Mouse (Mus musculus) CH12.LX (cell line): ENCODE measurements around the gene Parp2. TPM values are rescaled to one million over a fixed set of nuclear protein-coding genes. Genes with fewer than 3 reads are reported as not detected.
A peak's percentile ranks its signal among the peaks of the same experiment; 100 is the strongest.

Experiments used
- DNase-seq: peaks from one replicate; pipeline ENCODE4 v3.0.0-alpha.2; 2013; ENCODE audit errors: extremely low read depth
- H3K27ac ChIP-seq: 2 replicates; pipeline ENCODE4 v1.5.1; 2012; ENCODE audit warnings: low read depth, mild to moderate bottlenecking, control low read depth, moderate library complexity; ENCODE audit not compliant: insufficient read depth
- H3K27me3 ChIP-seq: replicated peaks from 2 replicates; pipeline ENCODE3; 2012; ENCODE audit warnings: inconsistent platforms
- H3K36me3 ChIP-seq, 2 experiments: replicated peaks in 1 of 2; 2 replicates each; pipeline versions ENCODE3 to v1.6.1; 2012; ENCODE audit warnings: inconsistent platforms in 1 of 2, low read length in 1 of 2, mild to moderate bottlenecking in 1 of 2, mixed read lengths in 1 of 2, moderate library complexity in 1 of 2; ENCODE audit not compliant: control insufficient read depth in 1 of 2, insufficient read depth in 1 of 2
- H3K4me1 ChIP-seq, 2 experiments: 2 replicates each; pipeline ENCODE4 v1.6.1; 2012; ENCODE audit warnings: inconsistent platforms in 1 of 2, moderate library complexity in 1 of 2; ENCODE audit not compliant: insufficient read depth in 2 of 2, control insufficient read depth in 1 of 2
- H3K4me2 ChIP-seq: 2 replicates; pipeline ENCODE4 v1.6.1; 2012; ENCODE audit warnings: low read depth, mild to moderate bottlenecking, control low read depth; ENCODE audit not compliant: poor library complexity, insufficient read depth, severe bottlenecking
- H3K4me3 ChIP-seq, 3 experiments: fragments of 150-350 bp in 1 of 3; sonication (generic) in 1 of 3; replicated peaks in 1 of 3; 2 replicates each; pipeline versions ENCODE3 to v1.5.1; 2011 to 2012; ENCODE audit warnings: low read depth in 2 of 3, low read length in 2 of 3, mild to moderate bottlenecking in 2 of 3, moderate library complexity in 2 of 3, control low read depth in 1 of 3, improper control_type of control experiment in 1 of 3, inconsistent platforms in 1 of 3, mixed read lengths in 1 of 3; ENCODE audit not compliant: poor library complexity in 1 of 3
- H3K79me2 ChIP-seq: replicated peaks from 2 replicates; pipeline ENCODE4 v1.6.1; 2012; ENCODE audit warnings: mild to moderate bottlenecking, moderate library complexity; ENCODE audit not compliant: control insufficient read depth, poor library complexity, insufficient read depth, severe bottlenecking; ENCODE audit errors: extremely low read depth
- H3K9ac ChIP-seq: 2 replicates; pipeline ENCODE4 v1.6.1; 2012; ENCODE audit warnings: low read depth, mild to moderate bottlenecking, control low read depth, moderate library complexity; ENCODE audit not compliant: insufficient read depth
- H3K9me3 ChIP-seq: replicated peaks from 2 replicates; pipeline ENCODE3; 2012; ENCODE audit warnings: low read length, inconsistent platforms, mixed read lengths
- BHLHE40 ChIP-seq: IDR thresholded peaks from 2 replicates; pipeline ENCODE4 v1.6.1; 2011; ENCODE audit warnings: mild to moderate bottlenecking, low read depth, low read length, improper control_type of control experiment
- CHD1 ChIP-seq: IDR thresholded peaks from 2 replicates; pipeline ENCODE4 v1.6.1; 2012; ENCODE audit warnings: low read depth, low read length, improper control_type of control experiment, inconsistent platforms
- CHD2 ChIP-seq: IDR thresholded peaks from 2 replicates; pipeline ENCODE4 v1.6.1; 2011; ENCODE audit warnings: low read length, improper control_type of control experiment
- CTCF ChIP-seq, 2 experiments: IDR thresholded peaks in 1 of 2; conservative IDR thresholded peaks in 1 of 2; 2 replicates each; pipeline ENCODE4 v1.5.1; 2011 to 2012; ENCODE audit warnings: low read depth in 2 of 2, low read length in 2 of 2, improper control_type of control experiment in 1 of 2, inconsistent platforms in 1 of 2, mild to moderate bottlenecking in 1 of 2, moderate library complexity in 1 of 2
- E2F4 ChIP-seq: IDR thresholded peaks from 2 replicates; pipeline ENCODE4 v1.6.1; 2011; ENCODE audit warnings: low read depth, low read length, improper control_type of control experiment; ENCODE audit not compliant: insufficient replicate concordance
- ELF1 ChIP-seq: IDR thresholded peaks from 2 replicates; pipeline ENCODE4 v1.6.1; 2014; ENCODE audit warnings: low read depth, mild to moderate bottlenecking, inconsistent platforms, low read length, improper control_type of control experiment
- EP300 ChIP-seq: IDR thresholded peaks from 2 replicates; pipeline ENCODE4 v1.6.1; 2011; ENCODE audit warnings: low read length, improper control_type of control experiment
- ETS1 ChIP-seq: conservative IDR thresholded peaks from 2 replicates; pipeline ENCODE4 v1.6.1; 2012; ENCODE audit warnings: low read depth, mild to moderate bottlenecking, inconsistent platforms, low read length, improper control_type of control experiment, moderate library complexity
- GABPA ChIP-seq: IDR thresholded peaks from 2 replicates; pipeline ENCODE4 v1.6.1; 2012; ENCODE audit warnings: low read depth, low read length, improper control_type of control experiment, inconsistent platforms; ENCODE audit not compliant: insufficient replicate concordance
- HCFC1 ChIP-seq: IDR thresholded peaks from 2 replicates; pipeline ENCODE4 v1.6.1; 2012; ENCODE audit warnings: low read depth, mild to moderate bottlenecking, inconsistent platforms, low read length, improper control_type of control experiment
- IRF4 ChIP-seq: IDR thresholded peaks from 2 replicates; pipeline ENCODE4 v1.6.1; 2014; ENCODE audit warnings: low read depth, mild to moderate bottlenecking, inconsistent platforms, low read length, improper control_type of control experiment
- JUN ChIP-seq: IDR thresholded peaks from 2 replicates; pipeline ENCODE4 v1.6.1; 2011; ENCODE audit warnings: low read depth, mild to moderate bottlenecking, low read length, improper control_type of control experiment, moderate library complexity; ENCODE audit not compliant: insufficient read depth
- JUND ChIP-seq: conservative IDR thresholded peaks from 2 replicates; pipeline ENCODE4 v1.6.1; 2011; ENCODE audit warnings: low read depth, low read length, improper control_type of control experiment
- KAT2A ChIP-seq: IDR thresholded peaks from 2 replicates; pipeline ENCODE4 v1.6.1; 2012; ENCODE audit warnings: low read length, improper control_type of control experiment, inconsistent platforms; ENCODE audit not compliant: insufficient replicate concordance
- MAFK ChIP-seq: IDR thresholded peaks from 2 replicates; pipeline ENCODE4 v1.6.1; 2011; ENCODE audit warnings: low read length, improper control_type of control experiment; ENCODE audit not compliant: insufficient replicate concordance
- MAX ChIP-seq: IDR thresholded peaks from 2 replicates; pipeline ENCODE4 v1.6.1; 2011; ENCODE audit warnings: low read length, improper control_type of control experiment
- MAZ ChIP-seq: IDR thresholded peaks from 2 replicates; pipeline ENCODE4 v1.6.1; 2012; ENCODE audit warnings: low read depth, mild to moderate bottlenecking, inconsistent platforms, low read length, improper control_type of control experiment, moderate library complexity
- MEF2A ChIP-seq: IDR thresholded peaks from 2 replicates; pipeline ENCODE4 v1.6.1; 2014; ENCODE audit warnings: low read depth, mild to moderate bottlenecking, inconsistent platforms, low read length, improper control_type of control experiment, borderline replicate concordance
- MXI1 ChIP-seq: IDR thresholded peaks from 2 replicates; pipeline ENCODE4 v1.6.1; 2011; ENCODE audit warnings: mild to moderate bottlenecking, low read depth, low read length, improper control_type of control experiment
- MYC ChIP-seq: IDR thresholded peaks from 2 replicates; pipeline ENCODE4 v1.6.1; 2011; ENCODE audit warnings: low read depth, mild to moderate bottlenecking, improper control_type of control experiment, low read length
- NELFE ChIP-seq: IDR thresholded peaks from 2 replicates; pipeline ENCODE4 v1.6.1; 2011; ENCODE audit warnings: low read depth, low read length, improper control_type of control experiment
- NRF1 ChIP-seq: IDR thresholded peaks from 2 replicates; pipeline ENCODE4 v1.6.1; 2014; ENCODE audit warnings: low read depth, mild to moderate bottlenecking, inconsistent platforms, low read length, improper control_type of control experiment, moderate library complexity
- PAX5 ChIP-seq: IDR thresholded peaks from 2 replicates; pipeline ENCODE4 v1.6.1; 2012; ENCODE audit warnings: low read length, inconsistent platforms, mixed read lengths
- POLR2A ChIP-seq: IDR thresholded peaks from 2 replicates; pipeline ENCODE4 v1.6.1; 2011; ENCODE audit warnings: low read depth, mild to moderate bottlenecking, improper control_type of control experiment, low read length
- POLR2AphosphoS2 ChIP-seq: IDR thresholded peaks from 2 replicates; pipeline ENCODE4 v1.6.1; 2011; ENCODE audit warnings: low read depth, low read length, improper control_type of control experiment
- RAD21 ChIP-seq: IDR thresholded peaks from 2 replicates; pipeline ENCODE4 v1.6.1; 2011; ENCODE audit warnings: low read depth, mild to moderate bottlenecking, low read length, improper control_type of control experiment, moderate library complexity
- RCOR1 ChIP-seq: conservative IDR thresholded peaks from 2 replicates; pipeline ENCODE4 v1.6.1; 2012; ENCODE audit warnings: low read depth, mild to moderate bottlenecking, inconsistent platforms, low read length, improper control_type of control experiment
- SIN3A ChIP-seq: IDR thresholded peaks from 2 replicates; pipeline ENCODE4 v1.6.1; 2012; ENCODE audit warnings: low read length, improper control_type of control experiment, inconsistent platforms
- SMC3 ChIP-seq: IDR thresholded peaks from 2 replicates; pipeline ENCODE4 v1.6.1; 2011; ENCODE audit warnings: low read depth, low read length, improper control_type of control experiment
- TBP ChIP-seq: conservative IDR thresholded peaks from 2 replicates; pipeline ENCODE4 v1.6.1; 2011; ENCODE audit warnings: low read depth, low read length, improper control_type of control experiment
- TCF12 ChIP-seq: IDR thresholded peaks from 2 replicates; pipeline ENCODE4 v1.6.1; 2014; ENCODE audit warnings: low read depth, mild to moderate bottlenecking, inconsistent platforms, low read length, improper control_type of control experiment
- UBTF ChIP-seq: IDR thresholded peaks from 2 replicates; pipeline ENCODE4 v1.6.1; 2012; ENCODE audit warnings: low read depth, mild to moderate bottlenecking, inconsistent platforms, low read length, improper control_type of control experiment, moderate library complexity
- USF1 ChIP-seq: IDR thresholded peaks from 2 replicates; pipeline ENCODE4 v1.6.1; 2014; ENCODE audit warnings: low read depth, mild to moderate bottlenecking, inconsistent platforms, low read length, improper control_type of control experiment
- USF2 ChIP-seq: conservative IDR thresholded peaks from 2 replicates; pipeline ENCODE4 v1.6.1; 2011; ENCODE audit warnings: low read depth, low read length, improper control_type of control experiment
- ZC3H11A ChIP-seq: IDR thresholded peaks from 2 replicates; pipeline ENCODE4 v1.6.1; 2012; ENCODE audit warnings: low read depth, mild to moderate bottlenecking, inconsistent platforms, low read length, improper control_type of control experiment
- ZKSCAN1 ChIP-seq: IDR thresholded peaks from 2 replicates; pipeline ENCODE4 v1.6.1; 2012; ENCODE audit warnings: low read depth, inconsistent platforms, low read length, improper control_type of control experiment, borderline replicate concordance
- ZMIZ1 ChIP-seq: IDR thresholded peaks from 2 replicates; pipeline ENCODE4 v1.6.1; 2012; ENCODE audit warnings: low read depth, mild to moderate bottlenecking, inconsistent platforms, low read length, improper control_type of control experiment
- ZNF384 ChIP-seq: IDR thresholded peaks from 2 replicates; pipeline ENCODE4 v1.6.1; 2012; ENCODE audit warnings: low read depth, low read length, improper control_type of control experiment, inconsistent platforms
- dilution Hi-C: fragments of 300-500 bp; cut with MboI; formaldehyde crosslinking; loops from 2 replicates; pipeline ENCODE4 v1.14.3; 2020; ENCODE audit warnings: low sequenced_read_pairs; ENCODE audit not compliant: extremely low pct_unique_long_range_greater_than_20kb, extremely low pct_ligation_motif_present
- in situ Hi-C: fragments of 300-500 bp; cut with MboI; formaldehyde crosslinking; loops from 3 replicates; pipeline ENCODE4 v1.14.3; 2019; ENCODE audit warnings: low sequenced_read_pairs, low pct_ligation_motif_present, low pct_unique_long_range_greater_than_20kb, mixed read lengths
- polyA plus RNA-seq: library from polyadenylated mRNA; unstranded; fragments of >175 nt; gene quantifications from 2 replicates; pipeline ENCODE4 v1.2.1, GENCODE M21; 2012; ENCODE audit warnings: low read depth; ENCODE audit not compliant: insufficient read length
- total RNA-seq, 2 experiments: library from RNA; depleted of rRNA; stranded (reverse); fragments of 300-350 nt in 1 of 2; fragments of >200 nt in 1 of 2; gene quantifications; 2 replicates each; pipeline ENCODE4 v1.2.3; 2012 to 2014

Parp2 gene
- total RNA-seq (2012; rRNA removed) (55.9 and 64.6 TPM in 2 replicates), total RNA-seq (2014; rRNA removed) (95.9 and 117 TPM in 2 replicates), polyA plus RNA-seq (82.3 and 90.9 TPM in 2 replicates)

GRCm38 (mm10) chr14:50807487-50808072 is at the start of gene Parp2, which contains the start of gene Ccnb1ip1:
TSS of gene Parp2 (plus strand) at chr14:50807841.
TSS of gene Ccnb1ip1 (minus strand) at chr14:50807732.
- peak within 1 kb of the TSS; percentile 98 for H3K4me2 ChIP-seq
- peaks cover 2% of the 10 kb centered on the region; the same call in 1 of the 2 replicates for H3K79me2 ChIP-seq
- dilution Hi-C loops (no loop called here), in situ Hi-C loops (loop anchor here (5.0 to 25.0 kb wide), 3 partner anchors 125 to 455 kb away; partner anchors contain the start of genes Pip4p1, Pnp and Rnase2a)
- peaks cover 18 to 28% of the 10 kb centered on the region in 2 experiments for H3K36me3 ChIP-seq
- H3K9ac ChIP-seq, result peak within 1 kb of the TSS; percentile 96
- peaks cover 0 to 11% of the 10 kb centered on the region in 2 experiments; a peak in 1 of 4 replicates for H3K4me1 ChIP-seq
- H3K27ac ChIP-seq, result no peak within 1 kb of the TSS
- TF ChIP-seq ETS1 (peak; percentile 87), MAFK (peak; percentile 87), USF2 (peak; percentile 65), HCFC1 (peak; percentile 85), IRF4 (peak; percentile 85), UBTF (peak; percentile 100), JUN (no peak), CHD2 (0 out of 2 replicates have a peak, but pooled peaks have one; percentile 57), JUND (peak; percentile 63; the same call in 1 of the 2 replicates), TBP (peak; percentile 99), NRF1 (peak; percentile 71), MXI1 (peak; percentile 93), MEF2A (peak; percentile 82), BHLHE40 (peak; percentile 99), MYC (peak; percentile 97), GABPA (no peak; the same call in 1 of the 2 replicates), CHD1 (peak; percentile 25; the same call in 1 of the 2 replicates), ZC3H11A (no peak), MAZ (peak; percentile 84), ZKSCAN1 (no peak), SMC3 (no peak), RAD21 (no peak), ELF1 (peak; percentile 93), KAT2A (peak; percentile 74; the same call in 1 of the 2 replicates), E2F4 (peak; percentile 93), EP300 (0 out of 2 replicates have a peak, but pooled peaks have one; percentile 9), SIN3A (peak; percentile 95), CTCF (conservative IDR thresholded peaks at IDR 0.05 in 1 of 2, IDR thresholded peaks at IDR 0.05 in 1 of 2; ENCODE audit: low read depth in 2 of 2, low read length in 2 of 2) (no peak), PAX5 (no peak), POLR2A (peak; percentile 95), MAX (peak; percentile 99), USF1 (peak; percentile 87), NELFE (peak; percentile 93), ZNF384 (no peak), ZMIZ1 (peak; percentile 88), TCF12 (peak; percentile 89), RCOR1 (peak; percentile 81; the same call in 1 of the 2 replicates), POLR2AphosphoS2 (peak; percentile 79; the same call in 1 of the 2 replicates)
- no peaks in the 10 kb centered on the region for H3K9me3 ChIP-seq
- H3K4me3 ChIP-seq, result peak within 1 kb of the TSS; percentile 69 to 100 (median 76)
- no peaks in the 10 kb centered on the region for H3K27me3 ChIP-seq
- DNase-seq, result peak; percentile 97
